Mouse (Mus musculus) cortical plate, adult 2 months (tissue): Measurements from ENCODE around the gene Plbd2.

Source experiments
- CTCF ChIP-seq: fragments of 200-500 bp; IDR thresholded peaks from 2 replicates; pipeline ENCODE4 v1.5.1; 2011; ENCODE audit warnings: mild to moderate bottlenecking, control low read depth, low read length; ENCODE audit not compliant: insufficient read depth; ENCODE audit errors: extremely low read depth
- POLR2A ChIP-seq: fragments of 200-500 bp; IDR thresholded peaks from 2 replicates; pipeline ENCODE4 v1.6.1; 2011; ENCODE audit warnings: mild to moderate bottlenecking, low read length, control low read depth; ENCODE audit not compliant: insufficient read depth; ENCODE audit errors: extremely low read depth

- no peak for TF ChIP-seq CTCF
- 0 out of 2 replicates have a peak, but pooled peaks have one; percentile 30 for TF ChIP-seq POLR2A
These were observed at the start of gene Plbd2 for GRCm38 (mm10) chr5:120503144-120503795.
